Mouse (Mus musculus) embryo, embryonic 9.5 days (tissue): ENCODE results near the gene Cux2.

ENCODE experiments used
- DNase-seq: peaks from one replicate; pipeline ENCODE4 v3.0.0-alpha.2; 2017; ENCODE audit errors: extremely low spot score

Cux2 gene

GRCm38 (mm10) chr5:122059060-122060017 is 9.4 kb upstream of the Cux2 start:
- DNase-seq, result peak; percentile 83

DNA sequence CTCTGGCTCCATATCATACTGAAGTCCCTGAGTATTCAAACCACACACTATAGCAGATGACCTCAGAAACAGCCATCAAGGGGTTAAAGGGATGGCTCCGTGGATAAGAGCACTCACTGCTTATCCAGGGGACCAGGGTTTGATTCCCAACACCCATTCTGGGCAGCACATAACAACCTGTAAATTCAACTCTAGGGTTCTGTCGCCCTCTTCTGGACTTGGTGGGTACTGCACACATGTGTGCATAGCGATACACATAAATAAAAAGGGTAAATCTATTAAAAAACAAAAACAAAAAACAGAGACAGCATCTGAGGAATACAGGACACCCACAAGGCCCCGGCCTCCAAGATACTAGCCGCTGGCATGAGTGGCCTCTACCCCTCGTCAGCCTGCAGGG is 7.7 kb upstream of the Cux2 start:
- DNase-seq, result no peak

DNA sequence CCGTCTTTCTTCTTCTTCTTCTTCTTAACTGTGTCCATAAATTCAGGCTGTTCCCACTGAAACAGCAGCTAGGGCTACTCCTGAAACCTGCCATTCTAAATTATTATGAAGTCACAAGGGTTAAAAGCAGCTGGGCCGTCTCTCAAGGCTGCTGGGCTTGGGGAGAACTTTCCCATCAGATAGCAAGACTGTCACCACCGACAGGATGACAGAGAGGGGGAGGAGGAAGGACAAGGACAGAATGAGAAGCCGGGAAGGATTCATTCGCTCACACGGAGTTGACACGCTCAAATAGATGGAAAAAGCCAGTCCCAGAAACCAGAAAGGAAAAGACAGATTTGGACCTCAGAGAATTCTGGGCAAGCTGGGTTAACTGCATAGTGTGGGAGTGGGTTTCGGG is 6.7 kb upstream of the Cux2 start:
- no peak for DNase-seq

GRCm38 (mm10) chr5:122054130-122054843 is 4.4 kb upstream of the Cux2 start:
- peak; percentile 48 for DNase-seq

DNA sequence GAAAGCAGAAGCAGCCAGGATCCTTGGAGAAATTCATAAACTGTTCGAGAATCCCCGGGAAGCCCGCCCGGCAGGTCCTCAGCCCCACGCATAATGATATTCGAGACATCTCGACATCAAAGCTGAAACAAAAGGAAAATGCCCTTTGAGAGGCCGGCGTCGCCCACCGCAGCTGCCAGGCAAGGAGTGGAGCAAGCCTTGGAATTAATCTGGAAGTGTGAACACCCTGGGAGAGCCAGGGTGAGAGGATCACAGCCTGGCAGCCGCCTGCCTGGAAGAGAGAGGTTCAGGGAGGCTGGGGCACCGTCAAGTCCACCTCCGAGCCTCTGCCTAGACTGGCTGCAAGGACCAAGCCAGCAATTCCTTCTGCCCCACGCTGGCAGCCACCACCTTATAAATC is 3.7 kb upstream of the Cux2 start:
- DNase-seq, result no peak

DNA sequence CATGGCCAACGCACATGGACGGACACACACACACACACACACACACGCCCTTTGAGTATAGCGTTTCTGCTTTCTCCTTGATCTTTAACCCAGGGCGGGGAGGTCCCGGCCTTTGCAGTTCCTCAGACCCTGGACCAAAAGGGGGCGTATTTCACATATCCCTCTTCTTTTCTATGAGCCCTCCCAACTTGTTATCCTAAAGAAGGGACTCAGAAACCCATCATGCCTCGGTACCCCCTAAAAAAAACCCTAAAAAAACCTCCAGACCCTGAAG is 867 bp upstream of the Cux2 start:
- peak; percentile 24 for DNase-seq

- peak; percentile 73 for DNase-seq
Measured at GRCm38 (mm10) chr5:122049664-122050016, 262 bp downstream of the Cux2 start.

DNA sequence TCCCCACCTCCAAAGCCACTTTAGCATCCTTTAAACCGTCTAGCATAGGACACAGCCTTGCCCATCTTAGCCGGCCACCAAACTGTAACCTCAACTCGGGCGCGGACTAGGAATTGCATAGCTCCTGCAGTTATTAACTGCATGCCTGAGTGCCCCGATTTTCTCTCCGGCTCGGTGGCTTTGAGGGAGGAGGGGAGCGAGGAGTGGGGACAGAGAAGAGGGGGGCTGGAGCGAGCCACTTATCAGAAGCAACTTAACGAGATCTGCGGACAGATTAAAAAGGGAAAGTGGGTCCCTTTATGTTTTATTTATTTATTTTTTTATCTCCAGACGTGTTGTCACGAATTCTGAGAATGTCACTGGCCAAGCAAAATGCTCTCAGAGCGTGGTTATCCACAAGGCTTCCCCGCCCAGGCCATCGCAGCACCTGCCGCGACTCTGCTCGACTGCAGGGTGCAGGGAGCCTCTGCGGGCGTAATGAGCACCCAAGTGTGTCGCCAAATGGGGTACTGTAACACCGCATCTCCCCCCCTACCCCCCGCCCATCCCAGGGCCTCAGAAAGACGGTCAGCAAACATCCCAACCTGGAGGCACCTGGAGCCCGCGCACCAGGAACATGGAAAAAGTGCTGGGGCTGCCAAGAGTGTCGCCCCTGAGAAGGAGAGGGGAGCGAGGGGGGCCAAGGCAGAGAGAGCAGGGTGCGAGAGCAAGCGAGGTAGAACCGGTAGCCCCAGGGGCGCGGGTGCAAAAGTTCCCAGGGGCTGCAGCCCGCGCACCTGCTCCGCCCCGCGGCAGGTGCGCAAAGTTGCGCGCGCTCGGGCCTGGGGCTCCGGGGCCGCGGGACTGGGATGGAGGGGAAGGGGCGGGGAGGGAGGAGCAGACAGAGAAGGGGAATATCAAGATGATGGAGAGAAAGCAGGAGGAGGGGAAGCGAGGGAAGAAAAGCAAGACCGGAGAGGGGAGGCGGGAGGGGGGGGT is 927 bp downstream of the Cux2 start:
- DNase-seq, result peak; percentile 33

DNA sequence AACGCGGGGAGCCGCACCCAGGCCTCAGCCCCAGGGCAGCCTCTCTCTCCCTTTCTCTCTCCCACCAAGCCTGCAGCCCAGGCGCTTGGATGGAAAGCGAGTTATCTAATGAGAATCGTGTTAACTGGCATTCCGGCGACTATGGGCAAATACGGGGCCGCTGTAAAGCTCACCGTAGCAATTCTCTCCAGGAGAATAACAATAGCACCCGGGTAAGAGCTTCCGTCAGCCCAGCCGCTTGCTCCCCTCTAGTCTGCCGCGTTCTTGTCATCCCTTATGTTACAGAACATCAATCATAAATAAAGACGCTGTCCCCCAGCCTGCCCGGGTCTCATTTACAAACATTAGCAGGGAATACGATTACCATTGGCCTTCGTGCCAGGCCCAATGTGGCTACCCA is 1.6 kb downstream of the Cux2 start:
- no peak for DNase-seq

DNA sequence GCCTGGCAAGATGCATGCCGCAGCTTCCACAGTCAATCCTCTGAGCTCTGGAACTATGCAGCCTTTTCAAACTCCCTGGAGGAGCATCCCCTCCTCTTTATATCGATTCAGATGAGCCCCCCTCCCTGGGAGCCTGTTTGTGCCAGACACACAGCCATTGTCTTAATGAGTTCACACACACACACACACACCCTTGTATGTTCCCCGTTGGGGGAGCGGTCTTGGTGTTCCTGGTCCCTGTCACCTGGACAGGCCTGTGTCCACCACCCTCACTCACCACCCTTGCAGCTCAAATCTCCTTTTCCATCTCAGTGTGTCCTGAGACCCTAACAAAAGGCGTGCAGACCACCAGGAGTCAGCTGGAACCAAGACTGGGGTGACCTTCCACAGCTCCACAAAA is 2.1 kb downstream of the Cux2 start:
- no peak for DNase-seq

GRCm38 (mm10) chr5:122043567-122043966 is 6.3 kb downstream of the Cux2 start:
- no peak for DNase-seq

DNA sequence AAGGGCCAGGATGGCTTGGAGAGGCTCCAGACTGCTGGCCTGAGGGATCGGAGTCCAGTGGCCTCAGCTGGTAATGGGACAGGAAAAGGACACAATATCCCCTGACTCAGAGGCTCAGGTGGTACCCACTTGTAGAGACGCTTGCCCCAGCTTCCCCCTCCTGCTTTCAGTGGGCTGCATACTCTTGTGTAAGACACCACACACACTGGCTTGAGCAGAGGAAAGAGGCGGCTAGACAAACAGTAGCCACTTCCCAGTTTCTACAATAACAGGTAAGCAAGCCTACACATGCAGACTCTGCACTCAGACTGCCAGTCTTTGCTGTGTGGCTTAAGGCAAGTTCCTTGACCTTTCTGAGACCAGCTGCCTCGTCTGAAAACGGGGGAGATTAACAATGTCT is 14.6 kb downstream of the Cux2 start:
- no peak for DNase-seq

- DNase-seq, result no peak
Measured at GRCm38 (mm10) chr5:122033167-122033478, 16.8 kb downstream of the Cux2 start.

DNA sequence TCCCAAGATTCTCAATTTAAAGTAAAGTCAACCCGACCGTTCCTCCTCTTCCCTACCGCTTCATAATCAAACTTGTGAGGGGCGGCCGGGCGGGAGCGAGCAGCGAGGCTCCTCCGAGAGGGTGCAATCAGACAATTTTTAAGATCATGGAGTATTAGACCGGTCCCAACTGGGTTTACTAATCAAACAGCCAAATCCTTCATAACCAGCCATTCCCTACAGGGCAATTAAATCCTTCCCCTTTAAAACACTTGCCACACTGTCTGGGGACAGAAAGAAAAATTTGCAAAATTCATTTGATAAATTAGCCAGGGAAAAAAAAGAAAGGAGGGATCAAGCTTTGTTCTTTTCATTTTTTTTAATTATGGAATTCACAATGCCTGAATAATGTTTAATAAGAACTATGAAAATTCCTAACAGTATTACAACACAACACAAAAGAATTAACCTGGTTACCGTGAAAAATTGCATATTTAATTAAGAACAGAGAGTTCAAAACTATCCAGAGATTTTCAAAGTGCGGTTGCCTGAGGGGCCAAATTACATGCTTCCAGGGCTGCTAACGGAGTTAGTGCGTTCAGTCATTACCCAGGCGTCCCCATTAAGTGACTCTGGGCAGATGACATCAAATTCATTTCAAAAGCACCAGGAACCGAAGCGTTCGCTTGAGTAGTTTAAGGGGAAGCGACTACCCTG is 17.3 kb downstream of the Cux2 start:
- DNase-seq, result no peak

GRCm38 (mm10) chr5:122031146-122031545 is 18.8 kb downstream of the Cux2 start:
- DNase-seq, result no peak

DNA sequence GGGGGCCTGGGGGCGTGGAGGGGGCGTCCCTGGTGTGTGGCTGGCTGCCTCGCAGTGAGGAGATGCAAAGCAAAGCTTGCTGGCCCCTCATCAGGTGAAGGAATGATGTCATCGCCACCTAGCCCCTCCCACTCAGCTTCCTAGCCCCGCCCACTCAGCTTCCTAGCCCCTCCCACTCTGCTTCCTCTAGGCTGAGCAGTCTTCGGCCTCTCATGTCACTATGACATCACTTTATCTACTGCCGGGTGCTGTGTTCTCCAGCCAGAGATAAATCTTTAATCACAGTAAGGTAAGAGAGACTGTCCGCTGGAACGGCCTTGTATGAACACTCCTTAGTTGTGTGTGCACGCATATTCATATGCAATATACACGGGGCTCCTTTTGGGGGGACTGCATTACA is 19.3 kb downstream of the Cux2 start:
- no peak for DNase-seq

GRCm38 (mm10) chr5:122026771-122027170 is 23.1 kb downstream of the Cux2 start:
- no peak for DNase-seq

- no peak for DNase-seq
Measured at GRCm38 (mm10) chr5:122026284-122026683, 23.6 kb downstream of the Cux2 start.

DNA sequence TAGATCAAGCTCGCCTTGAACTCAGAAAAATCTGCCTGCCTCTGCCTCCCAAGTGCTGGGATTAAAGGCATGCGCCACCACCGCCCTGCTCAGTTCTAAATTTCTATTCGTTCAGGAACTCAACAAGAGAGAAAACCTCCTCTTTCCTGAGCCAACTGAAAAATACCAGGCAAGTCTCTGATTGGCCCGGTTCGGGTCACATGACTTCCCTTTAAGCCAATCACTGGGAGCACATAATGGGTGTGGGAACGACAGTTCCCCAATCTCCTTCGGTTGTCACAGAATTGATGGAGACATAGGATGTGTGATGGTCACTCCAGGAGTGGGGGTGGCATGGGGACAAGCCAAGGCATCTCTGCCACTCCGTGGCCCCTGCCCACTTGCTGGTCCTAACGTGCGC is 24.8 kb downstream of the Cux2 start:
- DNase-seq, result no peak

DNA sequence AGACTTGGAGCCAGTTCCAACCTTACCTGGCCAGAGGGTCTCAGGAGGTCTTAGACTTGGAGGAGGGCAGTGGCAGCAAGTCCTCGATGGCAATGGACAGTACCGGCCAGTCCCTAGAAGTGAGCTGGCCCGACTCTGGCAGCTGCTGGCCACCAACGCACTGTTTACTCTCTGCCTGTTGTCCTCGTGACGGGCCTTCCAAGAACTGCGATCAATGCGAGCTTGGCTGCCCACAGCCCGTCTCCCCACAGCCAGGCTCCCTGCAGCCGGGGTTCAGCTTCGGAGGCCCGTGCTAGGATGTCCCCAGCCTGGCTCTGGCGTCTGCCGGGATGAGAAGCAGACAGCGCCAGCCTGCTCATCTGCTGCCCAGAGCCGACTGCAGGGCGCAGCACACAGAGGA is 30.6 kb downstream of the Cux2 start:
- no peak for DNase-seq

DNA sequence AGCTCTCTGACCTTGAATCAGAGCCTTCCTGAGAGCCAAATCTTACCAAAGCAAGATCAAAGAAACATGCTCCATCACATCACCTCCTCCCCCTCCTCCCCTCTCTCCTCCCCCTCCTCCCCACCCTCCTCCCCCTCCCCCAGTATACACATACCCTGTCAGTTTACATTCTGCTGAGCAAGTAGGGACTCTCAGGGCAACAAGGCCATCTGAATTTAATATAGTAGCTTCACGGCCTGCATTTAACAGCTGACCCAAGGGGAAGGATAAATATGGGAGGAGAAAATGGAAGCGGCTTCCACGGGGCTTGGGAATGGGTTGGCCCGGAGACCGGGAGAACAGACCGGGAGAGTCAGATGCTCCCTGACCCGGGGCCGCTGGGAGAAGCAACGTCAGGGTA is 32.1 kb downstream of the Cux2 start:
- no peak for DNase-seq

GRCm38 (mm10) chr5:122017269-122017668 is 32.6 kb downstream of the Cux2 start:
- no peak for DNase-seq
